Mouse (Mus musculus): ENCODE results near the gene Olfr613. TPM values are rescaled to one million over a fixed set of nuclear protein-coding genes. Genes with fewer than 3 reads are reported as not detected.
"Not testable (repeated sequence)": the region's sequence is repeated elsewhere in the genome, so short reads cannot be mapped to it uniquely, and the experiment has no call there.

The Olfr613 gene
- not detected in 2 replicates for polyA plus RNA-seq (2014; fragmentation: Nextera tagmentation; extraction: Ambion mirVana)

DNA sequence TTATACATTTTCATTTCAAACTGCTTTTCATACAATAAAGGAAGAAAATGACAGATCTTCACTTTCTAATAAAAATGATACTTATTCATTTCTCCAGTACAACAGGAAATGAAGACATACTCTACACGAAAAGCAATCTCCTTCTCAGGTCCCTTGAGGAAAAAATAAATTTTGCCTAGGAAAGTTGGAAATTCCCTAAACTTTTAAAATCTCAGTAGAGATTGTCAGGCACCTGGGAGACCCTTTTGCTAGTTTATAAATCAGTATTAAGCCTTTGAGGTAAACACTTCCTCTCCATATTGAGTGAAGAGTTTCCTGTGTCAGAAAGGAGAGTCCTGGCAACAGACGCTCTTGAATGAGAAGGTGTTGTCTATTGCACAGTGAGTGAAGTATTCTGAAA is at the start of gene Olfr613:
Olfr613 (plus strand) TSS at position 301 of the 400 bp plus-strand sequence.
- ATAC-seq (ENCODE audit: insufficient read depth) = no peak
- Histone ChIP-seq H3K9me3 (ENCODE audit: low read depth, low read length) (no peaks in the 10 kb centered on the region; the same call in 1 of the 2 replicates), H3K27me3 (ENCODE audit: insufficient read depth, low read length) (no peaks in the 10 kb centered on the region), H3K36me3 (ENCODE audit: insufficient read depth) (no peaks in the 10 kb centered on the region), H3K4me2 (no peak within 1 kb of the TSS), H3K4me1 (ENCODE audit: insufficient read depth) (no peaks in the 10 kb centered on the region), H3K27ac (ENCODE audit: low read depth) (no peak within 1 kb of the TSS), H3K9ac (no peak within 1 kb of the TSS), H3K4me3 (ENCODE audit: low read depth, low read length) (no peak within 1 kb of the TSS)
- no peak for TF ChIP-seq CTCF (IDR thresholded peaks at IDR 0.05; ENCODE audit: low read depth)
- no peak for DNase-seq
- 53% methylated on average over 2 of the region's 2 CpGs for WGBS

- 78% methylated on average over 2 of the region's 2 CpGs for WGBS
- no peak within 1 kb of the TSS for H3K9ac ChIP-seq
- no peak for ATAC-seq (ENCODE audit: insufficient read depth)
- no peaks in the 10 kb centered on the region for H3K27me3 ChIP-seq (ENCODE audit: insufficient read depth, low read length)
- no peak for TF ChIP-seq CTCF (IDR thresholded peaks at IDR 0.05; ENCODE audit: low read depth)
- H3K27ac ChIP-seq (ENCODE audit: low read depth) = no peak within 1 kb of the TSS
- DNase-seq = no peak
- no peak within 1 kb of the TSS for H3K4me3 ChIP-seq (ENCODE audit: low read depth, low read length)
- no peaks in the 10 kb centered on the region for H3K4me1 ChIP-seq (ENCODE audit: insufficient read depth)
- no peak within 1 kb of the TSS for H3K4me2 ChIP-seq
- no peaks in the 10 kb centered on the region for H3K9me3 ChIP-seq (ENCODE audit: low read depth, low read length)
- no peaks in the 10 kb centered on the region for H3K36me3 ChIP-seq (ENCODE audit: insufficient read depth)
Observed at GRCm38 (mm10) chr7:103512022-103512421, 35.9 kb upstream of the Olfr613 start, which contains the start of gene Olfr610. Gene Olfr610 (minus strand): TSS chr7:103512122.

- WGBS = 66% methylated on average over 1 of the region's 1 CpGs
- not testable (repeated sequence) for H3K9me3 ChIP-seq (ENCODE audit: low read depth, low read length); DNase-seq; H3K4me3 ChIP-seq (ENCODE audit: low read depth, low read length); H3K4me2 ChIP-seq; ATAC-seq (ENCODE audit: insufficient read depth); H3K27ac ChIP-seq (ENCODE audit: low read depth); H3K36me3 ChIP-seq (ENCODE audit: insufficient read depth); H3K4me1 ChIP-seq (ENCODE audit: insufficient read depth); H3K27me3 ChIP-seq (ENCODE audit: insufficient read depth, low read length); H3K9ac ChIP-seq
Observed at GRCm38 (mm10) chr7:103520746-103521145, 27.1 kb upstream of the Olfr613 start, which contains the start of gene Olfr611. Gene Olfr611 (minus strand): TSS chr7:103520846.

GRCm38 (mm10) chr7:103542617-103543016 is 5.3 kb upstream of the Olfr613 start, which contains the start of gene Olfr612:
Gene Olfr612 (minus strand): TSS chr7:103542717.
- H3K4me3 ChIP-seq (ENCODE audit: low read depth, low read length); H3K27me3 ChIP-seq (ENCODE audit: insufficient read depth, low read length); H3K36me3 ChIP-seq (ENCODE audit: insufficient read depth); H3K4me2 ChIP-seq; ATAC-seq (ENCODE audit: insufficient read depth); H3K9ac ChIP-seq; DNase-seq; H3K9me3 ChIP-seq (ENCODE audit: low read depth, low read length); H3K27ac ChIP-seq (ENCODE audit: low read depth); H3K4me1 ChIP-seq (ENCODE audit: insufficient read depth): not testable (repeated sequence)
- WGBS = 84% methylated on average over 2 of the region's 2 CpGs

- DNase-seq (no peak), ATAC-seq (ENCODE audit: insufficient read depth) (no peak)
- H3K36me3 ChIP-seq (ENCODE audit: insufficient read depth) = no peaks in the 10 kb centered on the region
- no peaks in the 10 kb centered on the region for H3K4me1 ChIP-seq (ENCODE audit: insufficient read depth)
- no peak within 1 kb of the TSS for H3K27ac ChIP-seq (ENCODE audit: low read depth)
- H3K27me3 ChIP-seq (ENCODE audit: insufficient read depth, low read length) = no peaks in the 10 kb centered on the region
- no peak within 1 kb of the TSS for H3K4me2 ChIP-seq
- no peak within 1 kb of the TSS for H3K4me3 ChIP-seq (ENCODE audit: low read depth, low read length)
- 82% methylated on average over 2 of the region's 2 CpGs for WGBS
- TF ChIP-seq CTCF (IDR thresholded peaks at IDR 0.05; ENCODE audit: low read depth) = no peak
- H3K9me3 ChIP-seq (ENCODE audit: low read depth, low read length) = no peaks in the 10 kb centered on the region
- H3K9ac ChIP-seq = no peak within 1 kb of the TSS
Observed at GRCm38 (mm10) chr7:103555779-103556178, 7.9 kb downstream of the Olfr613 start, which contains the start of gene Olfr615. Gene Olfr615 (plus strand): TSS chr7:103556079.

GRCm38 (mm10) chr7:103569043-103569442 is 21.2 kb downstream of the Olfr613 start, which contains the start of gene Olfr616:
Gene Olfr616 (minus strand): TSS chr7:103569143.
- Histone ChIP-seq H3K4me2 (no peak within 1 kb of the TSS), H3K27ac (ENCODE audit: low read depth) (no peak within 1 kb of the TSS), H3K4me3 (ENCODE audit: low read depth, low read length) (no peak within 1 kb of the TSS), H3K4me1 (ENCODE audit: insufficient read depth) (no peaks in the 10 kb centered on the region), H3K36me3 (ENCODE audit: insufficient read depth) (no peaks in the 10 kb centered on the region), H3K27me3 (ENCODE audit: insufficient read depth, low read length) (no peaks in the 10 kb centered on the region), H3K9ac (no peak within 1 kb of the TSS), H3K9me3 (ENCODE audit: low read depth, low read length) (no peaks in the 10 kb centered on the region)
- no peak for TF ChIP-seq CTCF (IDR thresholded peaks at IDR 0.05; ENCODE audit: low read depth)
- 73% methylated on average over 3 of the region's 3 CpGs for WGBS
- ATAC-seq (ENCODE audit: insufficient read depth) (no peak), DNase-seq (no peak)

DNA sequence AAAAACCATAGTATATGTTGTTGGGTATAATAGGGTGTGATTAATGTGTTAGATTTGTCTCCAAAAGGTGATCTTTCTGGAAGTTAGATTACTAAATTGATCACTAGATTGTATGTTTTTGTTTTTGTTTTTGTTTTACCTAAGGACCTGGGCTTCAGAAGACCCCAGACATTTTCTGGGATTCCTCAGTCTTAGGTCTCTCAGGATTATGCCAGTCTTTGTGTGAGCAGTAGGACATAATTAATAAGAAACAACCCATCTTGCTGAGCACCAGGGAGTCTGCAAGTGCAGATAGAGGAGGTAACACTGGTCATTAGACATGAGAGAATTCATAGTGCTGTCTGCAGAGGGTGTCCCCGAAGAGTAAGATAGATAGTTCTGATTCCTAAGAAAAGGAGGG is 24.9 kb downstream of the Olfr613 start, which contains the start of gene Olfr617:
Olfr617 (plus strand) TSS at position 301 of the 400 bp plus-strand sequence.
- 75% methylated on average over 1 of the region's 1 CpGs for WGBS
- ATAC-seq (ENCODE audit: insufficient read depth) (no peak), DNase-seq (no peak)
- Histone ChIP-seq H3K4me3 (ENCODE audit: low read depth, low read length) (no peak within 1 kb of the TSS), H3K9ac (no peak within 1 kb of the TSS), H3K36me3 (ENCODE audit: insufficient read depth) (no peaks in the 10 kb centered on the region), H3K27ac (ENCODE audit: low read depth) (no peak within 1 kb of the TSS), H3K4me2 (no peak within 1 kb of the TSS), H3K9me3 (ENCODE audit: low read depth, low read length) (no peaks in the 10 kb centered on the region), H3K27me3 (ENCODE audit: insufficient read depth, low read length) (no peaks in the 10 kb centered on the region), H3K4me1 (ENCODE audit: insufficient read depth) (no peaks in the 10 kb centered on the region)
- no peak for TF ChIP-seq CTCF (IDR thresholded peaks at IDR 0.05; ENCODE audit: low read depth)
